32 mouse cellular contexts compared by ENCODE assay signal in genomic region chr14:8007084-8007483, GRCm38 (mm10). TPM values are rescaled to one million over a fixed set of nuclear protein-coding genes. Genes with fewer than 3 reads are reported as not detected.
DNase-seq lines count a peak whose midpoint lies in the region; ATAC-seq and TF ChIP-seq lines count a peak whose summit lies in the region.
"Had no signal": no experiment of that assay in that cellular context is flagged by ENCODE, and none has a peak within 500 bp of the region (broad histone marks: within the 10 kb centered on the region; RNA-seq: fewer than 3 reads in every experiment).

No protein-coding gene starts in this region.

- no peaks in the 10 kb centered on the region for H3K36me3 ChIP-seq in testis, adult 2 months (ENCODE audit: control insufficient read depth, insufficient read depth, low read length)
- no peaks in the 10 kb centered on the region for H3K36me3 ChIP-seq in forebrain, embryonic 11.5 days (ENCODE audit: control insufficient read depth, insufficient read depth, low read length)
- H3K36me3 ChIP-seq: forebrain, embryonic 10.5 days; hindbrain, embryonic 15.5 days; intestine, embryonic 15.5 days; midbrain, embryonic 10.5 days; neural tube, embryonic 13.5 days had no signal

- peak; percentile 77 to 87 for DNase-seq in adrenal gland, adult (ENCODE audit: inconsistent age in 2 of 2, low spot score in 1 of 2)
- DNase-seq in adrenal gland, postnatal 4 days (ENCODE audit: low spot score in 2 of 2) = no peak
- DNase-seq in adrenal gland, adult 8-10 months = peak; percentile 75
- peak; percentile 19 for DNase-seq in forelimb bud, embryonic 11.5 days (ENCODE audit: low read depth, low spot score)
- no peak for DNase-seq in spleen, adult 18-20 months
- no peak for DNase-seq in right cerebral cortex, postnatal 36 days (ENCODE audit: low spot score in 2 of 2)
- no peak for DNase-seq in forebrain, embryonic 11.5 days (ENCODE audit: low spot score)
- DNase-seq: cerebellum, adult 18-20 months; cerebellum, postnatal 14 days; forebrain, postnatal 0 days; liver, postnatal 0 days; lung, postnatal 10 days; thymus, adult 18-20 months; thymus, postnatal 4 days had no signal

- H3K9me3 ChIP-seq in forebrain, embryonic 11.5 days (ENCODE audit: control insufficient read depth, low read length) = no peaks in the 10 kb centered on the region
- H3K9me3 ChIP-seq: forebrain, embryonic 10.5 days; hindbrain, embryonic 15.5 days; intestine, embryonic 15.5 days; midbrain, embryonic 10.5 days; neural tube, embryonic 13.5 days had no signal

- no peak for TF ChIP-seq POLR2A in testis, adult 2 months (IDR thresholded peaks at IDR 0.05; ENCODE audit: control insufficient read depth, low read depth, low read length)

- TF ChIP-seq CTCF in testis, adult 2 months (IDR thresholded peaks at IDR 0.05; ENCODE audit: control insufficient read depth, insufficient read depth, insufficient replicate concordance, low read depth, low read length) = no peak

- H3K9ac ChIP-seq in forebrain, embryonic 11.5 days (ENCODE audit: low read length) = no peak overlapping the region
- H3K9ac ChIP-seq: forebrain, postnatal 0 days; hindbrain, embryonic 15.5 days; intestine, embryonic 15.5 days; liver, postnatal 0 days; neural tube, embryonic 13.5 days had no signal

- H3K4me2 ChIP-seq in forebrain, embryonic 11.5 days (ENCODE audit: low read depth, low read length, severe bottlenecking) = no peak overlapping the region
- H3K4me2 ChIP-seq: hindbrain, embryonic 15.5 days; intestine, embryonic 15.5 days; liver, embryonic 11.5 days; neural tube, embryonic 13.5 days had no signal

- H3K27me3 ChIP-seq in testis, adult 2 months (ENCODE audit: control insufficient read depth, insufficient read depth, low read length) = no peaks in the 10 kb centered on the region
- peaks cover 5% of the 10 kb centered on the region; the same call in 1 of the 2 replicates for H3K27me3 ChIP-seq in forebrain, embryonic 11.5 days (ENCODE audit: control insufficient read depth, insufficient read depth, low read length)

- H3K4me3 ChIP-seq in testis, adult 2 months (ENCODE audit: control insufficient read depth, low read depth, low read length) = no peak overlapping the region
- H3K4me3 ChIP-seq in forebrain, embryonic 11.5 days (ENCODE audit: low read depth, low read length) = no peak overlapping the region
- H3K4me3 ChIP-seq: forebrain, embryonic 10.5 days; hindbrain, embryonic 15.5 days; intestine, embryonic 15.5 days; layer of hippocampus, adult 2 months; midbrain, embryonic 10.5 days; myocyte; neural tube, embryonic 13.5 days had no signal

- H3K4me1 ChIP-seq in testis, adult 2 months (ENCODE audit: control insufficient read depth, insufficient read depth, low read length) = peaks cover 14% of the 10 kb centered on the region
- peaks cover 8% of the 10 kb centered on the region; the same call in 1 of the 2 replicates for H3K4me1 ChIP-seq in forebrain, embryonic 11.5 days (replicated peaks; ENCODE audit: control insufficient read depth, insufficient read depth, low read length)

- peak overlapping the region; percentile 79 for H3K27ac ChIP-seq in testis, adult 2 months (ENCODE audit: control insufficient read depth, insufficient read depth, low read depth, low read length)
- H3K27ac ChIP-seq in forebrain, embryonic 11.5 days (ENCODE audit: low read depth, low read length) = no peak overlapping the region
- H3K27ac ChIP-seq: forebrain, embryonic 10.5 days; hindbrain, embryonic 15.5 days; intestine, embryonic 15.5 days; layer of hippocampus, adult 2 months; midbrain, embryonic 10.5 days; neural tube, embryonic 13.5 days had no signal

- no peak for ATAC-seq in forebrain, embryonic 11.5 days (replicated peaks; ENCODE audit: low FRiP score)
- ATAC-seq: CD4-positive, CD25-positive, alpha-beta regulatory T cell, adult 4 months; forebrain, postnatal 0 days; intestine, embryonic 15.5 days; liver, postnatal 0 days; midbrain, embryonic 16.5 days had no signal

RNA-seq across cellular contexts. Expression of gene Abhd6, which starts 4.4 kb away (rescaled TPM):
- total RNA-seq in adrenal gland, postnatal 4 days (2021) = 10 to 100 TPM; 42.3 to 47.3 TPM
- 100 to 1,000 TPM in 2 of 4 experiments, 10 to 100 TPM in 2; 87.1 to 147 (median 102) TPM for total RNA-seq in adrenal gland, adult 8-10 months (2022)
- 16.9 and 19.5 TPM in 2 replicates for polyA plus RNA-seq in testis, adult 2 months (2012; rRNA removed)
- 19.2 and 19.5 TPM in 2 replicates for polyA plus RNA-seq in forebrain, embryonic 11.5 days (2014; fragmentation: Nextera tagmentation; extraction: Ambion mirVana)

RNA-seq across cellular contexts. Expression of gene Dnase1l3, which starts 12.7 kb away (rescaled TPM):
- total RNA-seq in adrenal gland, postnatal 4 days (2021) = 1 to 10 TPM in 1 of 2 experiments, under 1 TPM in 1; 0.31 to 2.5 TPM
- total RNA-seq in adrenal gland, adult 8-10 months (2022) = under 1 TPM; 0.37 to 0.78 (median 0.55) TPM
- polyA plus RNA-seq in testis, adult 2 months (2012; rRNA removed) = 1.1 and 1.4 TPM in 2 replicates
- polyA plus RNA-seq in forebrain, embryonic 11.5 days (2014; fragmentation: Nextera tagmentation; extraction: Ambion mirVana) = not detected in 2 replicates
- total RNA-seq: forebrain, postnatal 0 days; hematopoietic stem cell, adult 5-6 weeks; layer of hippocampus, adult 2 months; left cerebral cortex, postnatal 14 days had no signal
- polyA plus RNA-seq: forebrain, embryonic 10.5 days; midbrain, embryonic 10.5 days had no signal

RNA-seq across cellular contexts. Expression of gene Gm45521, which starts 50.0 kb away (rescaled TPM):
- not detected for total RNA-seq in adrenal gland, postnatal 4 days (2021)
- not detected for total RNA-seq in adrenal gland, adult 8-10 months (2022)
- polyA plus RNA-seq in testis, adult 2 months (2012; rRNA removed) = 3.4 and 5.6 TPM in 2 replicates
- not detected in 2 replicates for polyA plus RNA-seq in forebrain, embryonic 11.5 days (2014; fragmentation: Nextera tagmentation; extraction: Ambion mirVana)
- total RNA-seq: forebrain, postnatal 0 days; gastrocnemius, postnatal 4 days; hematopoietic stem cell, adult 5-6 weeks; layer of hippocampus, adult 2 months; left cerebral cortex, postnatal 14 days had no signal
- polyA plus RNA-seq: CD4-positive, CD25-positive, alpha-beta regulatory T cell, adult 4 months; embryonic facial prominence, embryonic 11.5 days; forebrain, postnatal 0 days; heart, embryonic 16.5 days; hindbrain, embryonic 15.5 days; intestine, embryonic 15.5 days; kidney, embryonic 14.5 days; liver, embryonic 11.5 days; liver, postnatal 0 days; myocyte; spleen, adult 2 months had no signal

Comparison
In these comparisons a context has a peak if more than half of its experiments do, and no peak if none do; other contexts are left out.
1. DNase-seq: peak in adrenal gland, adult (2 of 2), adrenal gland, adult 8-10 months (single experiment) and forelimb bud, embryonic 11.5 days (single experiment); none in adrenal gland, postnatal 4 days (0 of 2), spleen, adult 18-20 months (0 of 2), right cerebral cortex, postnatal 36 days (0 of 2) and forebrain, embryonic 11.5 days (single experiment).